Mouse (Mus musculus) cerebellum, adult 11 months (tissue): Measurements from ENCODE around the gene Ppp1r13b.

Experiments used
- DNase-seq: peaks from one replicate; pipeline ENCODE4 v3.0.0; 2022

The Ppp1r13b gene

GRCm38 (mm10) chr12:111819936-111820335 lies 88.0 kb downstream of the Ppp1r13b start:
- DNase-seq, result no peak

- no peak for DNase-seq
These were observed 89.9 kb downstream of the Ppp1r13b start for GRCm38 (mm10) chr12:111817991-111818390.

GRCm38 (mm10) chr12:111816967-111817366 lies 90.9 kb downstream of the Ppp1r13b start:
- no peak for DNase-seq

GRCm38 (mm10) chr12:111816528-111816927 lies 91.4 kb downstream of the Ppp1r13b start:
- DNase-seq, result no peak

GRCm38 (mm10) chr12:111814769-111815762 lies 92.8 kb downstream of the Ppp1r13b start:
- no peak for DNase-seq

GRCm38 (mm10) chr12:111813766-111814617 lies 93.9 kb downstream of the Ppp1r13b start, which contains the start of the genes Xrcc3 and Zfyve21:
Gene Xrcc3 (minus strand): TSS chr12:111813873.
Gene Zfyve21 (plus strand): TSS chr12:111814170.
- DNase-seq, result peak; percentile 98

- peak; percentile 41 for DNase-seq
These were observed 94.7 kb downstream of the Ppp1r13b start for GRCm38 (mm10) chr12:111813111-111813765.

GRCm38 (mm10) chr12:111812611-111813010 lies 95.3 kb downstream of the Ppp1r13b start:
- DNase-seq, result peak; percentile 32

- DNase-seq, result no peak
These were observed 95.8 kb downstream of the Ppp1r13b start for GRCm38 (mm10) chr12:111812075-111812474.

GRCm38 (mm10) chr12:111809762-111810161 lies 98.1 kb downstream of the Ppp1r13b start:
- peak; percentile 63 for DNase-seq

GRCm38 (mm10) chr12:111808775-111809174 lies 99.1 kb downstream of the Ppp1r13b start:
- no peak for DNase-seq

GRCm38 (mm10) chr12:111803538-111803937 lies 104.4 kb downstream of the Ppp1r13b start:
- no peak for DNase-seq

GRCm38 (mm10) chr12:111800459-111801183 lies 107.3 kb downstream of the Ppp1r13b start:
- DNase-seq, result no peak

GRCm38 (mm10) chr12:111798493-111798892 lies 109.4 kb downstream of the Ppp1r13b start:
- no peak for DNase-seq

GRCm38 (mm10) chr12:111797251-111797650 lies 110.7 kb downstream of the Ppp1r13b start:
- no peak for DNase-seq

- DNase-seq, result peak; percentile 55
These were observed 112.6 kb downstream of the Ppp1r13b start for GRCm38 (mm10) chr12:111795180-111795895.

GRCm38 (mm10) chr12:111794526-111795179 lies 113.3 kb downstream of the Ppp1r13b start:
- no peak for DNase-seq

GRCm38 (mm10) chr12:111794102-111794501 lies 113.8 kb downstream of the Ppp1r13b start:
- no peak for DNase-seq

- no peak for DNase-seq
These were observed 116.3 kb downstream of the Ppp1r13b start for GRCm38 (mm10) chr12:111791474-111792104.

GRCm38 (mm10) chr12:111790631-111791030 lies 117.3 kb downstream of the Ppp1r13b start:
- DNase-seq, result no peak
